Mouse (Mus musculus): Measurements from ENCODE around the gene Rab10.

The Rab10 gene

GRCm38 (mm10) chr12:3291849-3292248 lies 17.9 kb downstream of the Rab10 start:
- DNase-seq, result no peak

- no peak for DNase-seq
These were observed 18.7 kb downstream of the Rab10 start for GRCm38 (mm10) chr12:3291038-3291437.

GRCm38 (mm10) chr12:3288440-3288839 lies 21.3 kb downstream of the Rab10 start:
- DNase-seq, result no peak

- no peak for DNase-seq
These were observed 23.9 kb downstream of the Rab10 start for GRCm38 (mm10) chr12:3285919-3286318.

- no peak for DNase-seq
These were observed 24.4 kb downstream of the Rab10 start for GRCm38 (mm10) chr12:3285377-3285776.

- no peak for DNase-seq
These were observed 25.3 kb downstream of the Rab10 start for GRCm38 (mm10) chr12:3284463-3284862.

GRCm38 (mm10) chr12:3283829-3284440 lies 25.8 kb downstream of the Rab10 start:
- no peak for DNase-seq

- no peak for DNase-seq
These were observed 26.8 kb downstream of the Rab10 start for GRCm38 (mm10) chr12:3282954-3283353.

GRCm38 (mm10) chr12:3282520-3282919 lies 27.2 kb downstream of the Rab10 start:
- DNase-seq, result no peak

GRCm38 (mm10) chr12:3278880-3279339 lies 30.9 kb downstream of the Rab10 start:
- no peak for DNase-seq

GRCm38 (mm10) chr12:3270818-3271217 lies 39.0 kb downstream of the Rab10 start:
- no peak for DNase-seq

- no peak for DNase-seq
These were observed 42.4 kb downstream of the Rab10 start for GRCm38 (mm10) chr12:3267397-3267796.

GRCm38 (mm10) chr12:3265188-3265587 lies 44.6 kb downstream of the Rab10 start:
- DNase-seq, result no peak

GRCm38 (mm10) chr12:3264449-3264848 lies 45.3 kb downstream of the Rab10 start:
- DNase-seq, result no peak

GRCm38 (mm10) chr12:3261596-3261995 lies 48.2 kb downstream of the Rab10 start:
- no peak for DNase-seq

- DNase-seq, result no peak
These were observed 53.8 kb downstream of the Rab10 start for GRCm38 (mm10) chr12:3255966-3256365.

GRCm38 (mm10) chr12:3255435-3255834 lies 54.3 kb downstream of the Rab10 start:
- DNase-seq, result no peak

GRCm38 (mm10) chr12:3253591-3253990 lies 56.2 kb downstream of the Rab10 start:
- no peak for DNase-seq

GRCm38 (mm10) chr12:3246091-3246490 lies 63.7 kb downstream of the Rab10 start:
- no peak for DNase-seq

GRCm38 (mm10) chr12:3239544-3239943 lies 70.2 kb downstream of the Rab10 start:
- DNase-seq, result no peak

- peak; percentile 37 for DNase-seq
These were observed 71.3 kb downstream of the Rab10 start for GRCm38 (mm10) chr12:3238361-3239051.

GRCm38 (mm10) chr12:3237799-3238198 lies 72.0 kb downstream of the Rab10 start:
- DNase-seq, result no peak

- peak; percentile 59 for DNase-seq
These were observed 72.7 kb downstream of the Rab10 start for GRCm38 (mm10) chr12:3236831-3237681.
